9 mouse cellular contexts compared by ENCODE assay signal in genomic region chr1:192785046-192785961, GRCm38 (mm10). TPM values are rescaled to one million over a fixed set of nuclear protein-coding genes. Genes with fewer than 3 reads are reported as not detected.
DNase-seq lines count a peak whose midpoint lies in the region; ATAC-seq and TF ChIP-seq lines count a peak whose summit lies in the region.
"Had no signal": no experiment of that assay in that cellular context is flagged by ENCODE, and none has a peak within 500 bp of the region (broad histone marks: within the 10 kb centered on the region; RNA-seq: fewer than 3 reads in every experiment).

No protein-coding gene starts in this region.

- H3K4me3 ChIP-seq in heart, embryonic 13.5 days, result no peak overlapping the region
- H3K4me3 ChIP-seq in neural tube, embryonic 13.5 days, result no peak overlapping the region
- no peak overlapping the region for H3K4me3 ChIP-seq in hindbrain, postnatal 0 days (ENCODE audit: low read length)
- H3K4me3 ChIP-seq in stomach, embryonic 15.5 days (replicated peaks), result no peak overlapping the region
- H3K4me3 ChIP-seq: neural tube, embryonic 12.5 days had no signal

- no peaks in the 10 kb centered on the region for H3K36me3 ChIP-seq in heart, embryonic 13.5 days
- H3K36me3 ChIP-seq in neural tube, embryonic 13.5 days, result no peaks in the 10 kb centered on the region
- H3K36me3 ChIP-seq in hindbrain, postnatal 0 days (ENCODE audit: insufficient read depth, low read length), result no peaks in the 10 kb centered on the region
- no peaks in the 10 kb centered on the region for H3K36me3 ChIP-seq in stomach, embryonic 15.5 days
- H3K36me3 ChIP-seq: neural tube, embryonic 12.5 days had no signal

- peak overlapping the region; percentile 78 for H3K27ac ChIP-seq in heart, embryonic 13.5 days (replicated peaks)
- H3K27ac ChIP-seq in neural tube, embryonic 13.5 days (replicated peaks), result peak overlapping the region; percentile 33; the same call in 1 of the 2 replicates
- no peak overlapping the region for H3K27ac ChIP-seq in hindbrain, postnatal 0 days
- H3K27ac ChIP-seq in stomach, embryonic 15.5 days, result peak overlapping the region; percentile 58
- H3K27ac ChIP-seq: neural tube, embryonic 12.5 days had no signal

- ATAC-seq in heart, embryonic 13.5 days (ENCODE audit: extremely low read depth, insufficient number of reproducible peaks, low FRiP score, low TSS enrichment), result no peak; the same call in 1 of the 2 replicates
- ATAC-seq in neural tube, embryonic 13.5 days (ENCODE audit: low read depth), result peak; percentile 54; the same call in 1 of the 2 replicates
- no peak for ATAC-seq in hindbrain, postnatal 0 days
- no peak for ATAC-seq in stomach, embryonic 15.5 days (ENCODE audit: insufficient read depth, low FRiP score, low read depth)

- no peak overlapping the region for H3K4me2 ChIP-seq in heart, embryonic 13.5 days
- peak overlapping the region; percentile 6; the same call in 1 of the 2 replicates for H3K4me2 ChIP-seq in neural tube, embryonic 13.5 days
- peak overlapping the region; percentile 29 for H3K4me2 ChIP-seq in hindbrain, postnatal 0 days (ENCODE audit: low read depth, low read length)
- H3K4me2 ChIP-seq in stomach, embryonic 15.5 days, result no peak overlapping the region
- H3K4me2 ChIP-seq: neural tube, embryonic 12.5 days had no signal

- no peaks in the 10 kb centered on the region for H3K9me3 ChIP-seq in heart, embryonic 13.5 days
- H3K9me3 ChIP-seq in neural tube, embryonic 13.5 days, result no peaks in the 10 kb centered on the region
- no peaks in the 10 kb centered on the region for H3K9me3 ChIP-seq in hindbrain, postnatal 0 days (ENCODE audit: low read length)
- H3K9me3 ChIP-seq in stomach, embryonic 15.5 days, result no peaks in the 10 kb centered on the region
- H3K9me3 ChIP-seq: neural tube, embryonic 12.5 days had no signal

- DNase-seq in heart, postnatal 25 days (ENCODE audit: low spot score), result no peak
- no peak for DNase-seq in neural tube, embryonic 10.5 days (ENCODE audit: extremely low spot score, low spot score)
- DNase-seq in hindbrain, postnatal 0 days (ENCODE audit: low spot score), result peak; percentile 65
- no peak for DNase-seq in adrenal gland, postnatal 14 days
- DNase-seq in gastrocnemius, adult 8-10 months (ENCODE audit: low spot score in 2 of 2), result no peak

- 66% methylated on average over 17 of the region's 17 CpGs for WGBS in heart, embryonic 13.5 days
- WGBS in neural tube, embryonic 13.5 days, result 45% methylated on average over 17 of the region's 17 CpGs
- 44% methylated on average over 17 of the region's 17 CpGs for WGBS in hindbrain, postnatal 0 days
- WGBS in stomach, embryonic 15.5 days, result 64% methylated on average over 17 of the region's 17 CpGs

- no peak for TF ChIP-seq CTCF in hindbrain, postnatal 0 days (IDR thresholded peaks at IDR 0.05; ENCODE audit: low read depth)

- intact Hi-C loops in heart, postnatal 25 days (cut with DNase I), result loop anchor here (5.0 to 10.0 kb wide), 3 partner anchors 37 to 339 kb away; no protein-coding TSS in a partner anchor

- no peak overlapping the region for H3K9ac ChIP-seq in heart, embryonic 13.5 days
- no peak overlapping the region for H3K9ac ChIP-seq in neural tube, embryonic 13.5 days
- H3K9ac ChIP-seq in hindbrain, postnatal 0 days (replicated peaks; ENCODE audit: low read length), result no peak overlapping the region
- no peak overlapping the region for H3K9ac ChIP-seq in stomach, embryonic 15.5 days
- H3K9ac ChIP-seq: neural tube, embryonic 12.5 days had no signal

- peaks cover 6% of the 10 kb centered on the region; the same call in 1 of the 2 replicates for H3K27me3 ChIP-seq in heart, embryonic 13.5 days (replicated peaks)
- no peaks in the 10 kb centered on the region for H3K27me3 ChIP-seq in neural tube, embryonic 13.5 days
- no peaks in the 10 kb centered on the region; the same call in 1 of the 2 replicates for H3K27me3 ChIP-seq in hindbrain, postnatal 0 days (ENCODE audit: insufficient read depth, low read length)
- H3K27me3 ChIP-seq in stomach, embryonic 15.5 days (replicated peaks), result no peaks in the 10 kb centered on the region
- H3K27me3 ChIP-seq: neural tube, embryonic 12.5 days had no signal

- peaks cover 53% of the 10 kb centered on the region for H3K4me1 ChIP-seq in heart, embryonic 13.5 days
- peaks cover 25% of the 10 kb centered on the region for H3K4me1 ChIP-seq in neural tube, embryonic 13.5 days (replicated peaks)
- H3K4me1 ChIP-seq in hindbrain, postnatal 0 days (ENCODE audit: insufficient read depth, low read length), result no peaks in the 10 kb centered on the region
- H3K4me1 ChIP-seq in stomach, embryonic 15.5 days, result peaks cover 23% of the 10 kb centered on the region

RNA-seq across cellular contexts. Expression of gene Hhat, which starts 14.3 kb away (rescaled TPM):
- polyA plus RNA-seq in heart, embryonic 13.5 days (2015; fragmentation: Nextera tagmentation; extraction: Ambion mirVana), result 6.3 and 6.4 TPM in 2 replicates
- 1 to 10 TPM; 1.6 to 3.3 TPM for total RNA-seq in heart, postnatal 25 days (2021)
- 4.4 and 4.6 TPM in 2 replicates for polyA plus RNA-seq in neural tube, embryonic 13.5 days (2015; fragmentation: Nextera tagmentation; extraction: Ambion mirVana)
- 5.4 and 6.9 TPM in 2 replicates for total RNA-seq in hindbrain, postnatal 0 days (2014; rRNA removed)
- polyA plus RNA-seq in hindbrain, postnatal 0 days (2015; fragmentation: Nextera tagmentation; extraction: Ambion mirVana), result 3.5 and 3.7 TPM in 2 replicates
- 8.7 and 9.7 TPM in 2 replicates for polyA plus RNA-seq in stomach, embryonic 15.5 days (2015; fragmentation: Nextera tagmentation; extraction: Ambion mirVana)
- total RNA-seq in adrenal gland, postnatal 14 days (2021), result 4.6 TPM in 2 replicates
- 1 to 10 TPM in 2 of 4 experiments, under 1 TPM in 2; 0.80 to 1.9 (median 1.2) TPM for total RNA-seq in gastrocnemius, adult 8-10 months (2022)

Comparison
In these comparisons a context has a peak if more than half of its experiments do, and no peak if none do; other contexts are left out.
1. H3K4me2 ChIP-seq: peak in neural tube, embryonic 13.5 days (single experiment) and hindbrain, postnatal 0 days (single experiment); none in heart, embryonic 13.5 days (single experiment) and stomach, embryonic 15.5 days (single experiment).